In genomic region chr6:28877945-28878666, GRCm38 (mm10) we compare ENCODE assay signal across 9 mouse cellular contexts. TPM values are rescaled to one million over a fixed set of nuclear protein-coding genes. Genes with fewer than 3 reads are reported as not detected.
A peak's percentile ranks its signal among the peaks of the same experiment; 100 is the strongest.
DNase-seq lines count a peak whose midpoint lies in the region; ATAC-seq and TF ChIP-seq lines count a peak whose summit lies in the region.
"Had no signal": no experiment of that assay in that cellular context is flagged by ENCODE, and none has a peak within 500 bp of the region (broad histone marks: within the 10 kb centered on the region; RNA-seq: fewer than 3 reads in every experiment).

No protein-coding gene starts in this region.

- H3K36me3 ChIP-seq in forebrain, embryonic 16.5 days (ENCODE audit: control insufficient read depth, insufficient read depth): no peaks in the 10 kb centered on the region
- peaks cover 3% of the 10 kb centered on the region; the same call in 1 of the 2 replicates for H3K36me3 ChIP-seq in neural tube, embryonic 12.5 days
- H3K36me3 ChIP-seq in kidney, embryonic 15.5 days: peaks cover 47% of the 10 kb centered on the region

- H3K4me2 ChIP-seq in forebrain, embryonic 16.5 days (ENCODE audit: low read length): no peak overlapping the region
- no peak overlapping the region; the same call in 1 of the 2 replicates for H3K4me2 ChIP-seq in neural tube, embryonic 12.5 days (replicated peaks)
- H3K4me2 ChIP-seq in kidney, embryonic 15.5 days: no peak overlapping the region

- H3K9me3 ChIP-seq in forebrain, embryonic 16.5 days (ENCODE audit: control insufficient read depth, low read length): no peaks in the 10 kb centered on the region
- no peaks in the 10 kb centered on the region for H3K9me3 ChIP-seq in neural tube, embryonic 12.5 days
- no peaks in the 10 kb centered on the region for H3K9me3 ChIP-seq in kidney, embryonic 15.5 days (replicated peaks)

- peaks cover 32% of the 10 kb centered on the region for H3K4me1 ChIP-seq in forebrain, embryonic 16.5 days (replicated peaks; ENCODE audit: control insufficient read depth, insufficient read depth, low read length)
- peaks cover 55% of the 10 kb centered on the region for H3K4me1 ChIP-seq in neural tube, embryonic 12.5 days
- H3K4me1 ChIP-seq in kidney, embryonic 15.5 days: peaks cover 28% of the 10 kb centered on the region

- WGBS in forebrain, embryonic 16.5 days: 14% methylated on average over 7 of the region's 7 CpGs
- 20% methylated on average over 7 of the region's 7 CpGs for WGBS in neural tube, embryonic 12.5 days
- 40% methylated on average over 7 of the region's 7 CpGs for WGBS in kidney, embryonic 15.5 days

- peak overlapping the region; percentile 67; the same call in 1 of the 2 replicates for H3K27ac ChIP-seq in layer of hippocampus, adult 2 months
- H3K27ac ChIP-seq in forebrain, embryonic 16.5 days (ENCODE audit: low read length): peak overlapping the region; percentile 35; the same call in 1 of the 2 replicates
- H3K27ac ChIP-seq in neural tube, embryonic 12.5 days: no peak overlapping the region
- no peak overlapping the region for H3K27ac ChIP-seq in kidney, embryonic 15.5 days

- H3K4me3 ChIP-seq in layer of hippocampus, adult 2 months: no peak overlapping the region
- no peak overlapping the region for H3K4me3 ChIP-seq in forebrain, embryonic 16.5 days (replicated peaks; ENCODE audit: low read length)
- no peak overlapping the region for H3K4me3 ChIP-seq in neural tube, embryonic 12.5 days
- no peak overlapping the region for H3K4me3 ChIP-seq in kidney, embryonic 15.5 days (replicated peaks)
- H3K4me3 ChIP-seq: erythroblast, embryonic 14.5 days had no signal

- TF ChIP-seq CTCF in layer of hippocampus, adult 2 months (conservative IDR thresholded peaks at IDR 0.05): no peak

- peak in 1 of 2 experiments; percentile 45 for DNase-seq in layer of hippocampus, adult 2 months (ENCODE audit: low spot score in 2 of 2)
- DNase-seq in layer of hippocampus, adult 9-10 months (ENCODE audit: low spot score): no peak
- peak; percentile 33 for DNase-seq in NIH3T3 (ENCODE audit: low read depth)
- no peak for DNase-seq in gastrocnemius, adult 8-10 months (ENCODE audit: low spot score in 2 of 2)
- DNase-seq in testis, postnatal 14 days (ENCODE audit: low spot score): no peak

- peak; percentile 91 for ATAC-seq in forebrain, embryonic 16.5 days
- ATAC-seq in neural tube, embryonic 12.5 days (ENCODE audit: low FRiP score, low read depth): peak; percentile 34
- ATAC-seq in kidney, embryonic 15.5 days (replicated peaks; ENCODE audit: low FRiP score): no peak

- peak overlapping the region; percentile 24; the same call in 1 of the 2 replicates for H3K9ac ChIP-seq in forebrain, embryonic 16.5 days (replicated peaks; ENCODE audit: low read depth, low read length)
- no peak overlapping the region for H3K9ac ChIP-seq in neural tube, embryonic 12.5 days
- H3K9ac ChIP-seq in kidney, embryonic 15.5 days: no peak overlapping the region

- H3K27me3 ChIP-seq in forebrain, embryonic 16.5 days (replicated peaks; ENCODE audit: control insufficient read depth, insufficient read depth, low read length): no peaks in the 10 kb centered on the region
- H3K27me3 ChIP-seq in neural tube, embryonic 12.5 days (replicated peaks): no peaks in the 10 kb centered on the region
- H3K27me3 ChIP-seq in kidney, embryonic 15.5 days: no peaks in the 10 kb centered on the region

RNA-seq across cellular contexts. Expression of gene Lrrc4, which starts 46.6 kb away (rescaled TPM):
- total RNA-seq in layer of hippocampus, adult 2 months (2021): 10 to 100 TPM; 96.2 to 98.8 TPM
- 7.4 and 8.4 TPM in 2 replicates for polyA plus RNA-seq in forebrain, embryonic 16.5 days (2015; fragmentation: Nextera tagmentation; extraction: Ambion mirVana)
- polyA plus RNA-seq in neural tube, embryonic 12.5 days (2016; fragmentation: Nextera tagmentation; extraction: Ambion mirVana): 6.5 and 6.9 TPM in 2 replicates
- under 1 TPM; 0.22 to 0.38 (median 0.23) TPM for total RNA-seq in gastrocnemius, adult 8-10 months (2022)
- polyA plus RNA-seq in kidney, embryonic 15.5 days (2015; fragmentation: Nextera tagmentation; extraction: Ambion mirVana): 1.8 and 1.9 TPM in 2 replicates
- polyA plus RNA-seq: erythroblast, embryonic 14.5 days had no signal

Comparison
In these comparisons a context has a peak if more than half of its experiments do, and no peak if none do; other contexts are left out.
1. H3K27ac ChIP-seq: peak in layer of hippocampus, adult 2 months (single experiment) and forebrain, embryonic 16.5 days (single experiment); none in neural tube, embryonic 12.5 days (single experiment) and kidney, embryonic 15.5 days (single experiment).